Mouse (Mus musculus) monocyte, adult 2 months (primary cell): ENCODE measurements around the gene AF067061.
"Not testable (repeated sequence)": the region's sequence is repeated elsewhere in the genome, so short reads cannot be mapped to it uniquely, and the experiment has no call there.

Experiments
- DNase-seq, 2 experiments: peaks; one replicate each; pipeline ENCODE4 v3.0.0; 2022; ENCODE audit warnings: low spot score in 2 of 2, low read depth in 1 of 2

Gene AF067061

DNA sequence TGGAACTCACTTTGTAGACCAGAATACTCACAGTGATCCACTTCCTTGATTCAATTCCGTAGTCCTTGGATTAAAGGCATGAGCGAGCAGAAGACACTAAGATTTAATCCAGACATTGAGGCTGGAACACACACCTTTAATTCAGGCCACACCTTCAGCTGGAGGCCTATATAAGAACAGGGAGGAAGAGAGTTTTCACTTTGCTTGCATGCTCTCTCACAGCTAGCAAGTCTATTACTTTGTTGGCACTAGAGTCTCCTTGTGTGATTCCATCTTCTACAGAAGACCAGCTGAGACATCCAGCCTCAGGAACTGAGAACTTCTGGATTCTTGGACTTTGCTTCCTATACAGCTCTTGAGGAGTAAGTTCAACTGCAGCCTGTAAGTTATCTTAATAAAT is at the start of gene AF067061:
Gene AF067061, plus strand, starts transcription at position 245 of the 400 bp plus-strand sequence.
- not testable (repeated sequence) for DNase-seq

DNA sequence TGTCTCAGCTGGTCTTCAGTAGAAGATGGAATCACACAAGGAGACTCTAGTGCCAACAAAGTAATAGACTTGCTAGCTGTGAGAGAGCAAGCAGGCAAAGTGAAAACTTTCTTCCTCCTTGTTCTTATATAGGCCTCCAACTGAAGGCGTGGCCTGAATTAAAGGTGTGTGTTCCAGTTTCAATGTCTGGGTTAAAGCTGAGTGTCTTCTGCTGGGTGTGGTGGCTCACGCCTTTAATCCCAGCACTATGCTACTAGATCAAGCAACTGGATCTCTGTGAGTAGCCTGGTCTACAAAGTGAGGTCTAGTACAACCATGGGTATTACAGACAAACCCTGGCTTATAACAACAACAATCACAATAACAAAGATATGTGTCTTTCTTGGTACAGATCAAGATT is 47.1 kb upstream of the AF067061 start, which contains the start of gene Gm21762:
Gene Gm21762, minus strand, starts transcription at position 101 of the 400 bp plus-strand sequence.
- DNase-seq: not testable (repeated sequence)

DNA sequence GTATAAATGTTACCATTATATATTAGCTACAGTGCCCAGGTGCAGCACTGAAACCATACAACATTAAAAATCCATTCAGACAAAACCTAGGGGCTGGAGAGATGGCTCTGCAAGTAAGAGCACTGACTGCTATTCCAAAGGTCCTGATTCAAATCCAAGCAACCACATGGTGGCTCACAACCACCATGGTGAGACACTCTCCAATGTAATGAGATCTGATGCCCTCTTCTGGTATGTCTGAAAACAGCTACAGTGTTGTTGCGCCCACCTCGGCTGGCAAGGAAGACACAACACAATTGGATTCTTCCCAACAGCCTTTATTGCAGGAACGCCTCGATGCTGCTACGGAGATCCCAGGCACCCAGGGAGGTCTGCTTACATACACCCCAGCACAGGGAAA is 42.0 kb upstream of the AF067061 start:
- not testable (repeated sequence) for DNase-seq

DNA sequence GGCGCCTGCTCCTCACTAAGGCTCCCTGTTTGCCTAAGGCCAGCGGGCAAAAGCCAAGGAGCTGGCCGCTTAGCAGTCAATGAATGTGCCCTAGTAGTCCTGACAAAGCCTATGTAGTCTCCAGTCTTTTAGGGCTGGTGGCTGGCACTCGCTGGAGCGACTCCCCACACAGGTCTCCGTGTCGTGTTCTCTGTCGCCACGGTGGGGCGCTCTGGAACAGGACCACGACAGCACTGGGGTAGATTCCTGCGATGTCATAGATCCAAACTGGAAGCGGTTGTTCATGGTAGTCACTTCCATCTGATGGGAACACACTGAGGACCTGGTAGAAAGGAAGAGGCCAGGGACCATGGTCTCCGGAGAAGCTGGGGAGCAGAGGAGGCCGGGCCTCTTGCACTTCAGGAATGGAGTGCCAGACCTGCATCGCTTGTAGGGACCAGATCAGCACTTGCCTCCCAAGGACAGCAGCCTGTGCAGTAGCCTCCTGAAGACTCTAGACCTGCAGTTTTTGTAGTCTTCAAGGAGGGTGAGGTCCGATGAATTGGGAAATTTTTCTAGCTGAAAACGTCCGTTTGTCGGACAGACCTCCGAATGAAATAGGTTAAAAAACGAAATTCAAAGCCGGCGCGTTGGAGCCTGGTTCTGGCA is 39.8 kb upstream of the AF067061 start:
- DNase-seq: not testable (repeated sequence)

DNA sequence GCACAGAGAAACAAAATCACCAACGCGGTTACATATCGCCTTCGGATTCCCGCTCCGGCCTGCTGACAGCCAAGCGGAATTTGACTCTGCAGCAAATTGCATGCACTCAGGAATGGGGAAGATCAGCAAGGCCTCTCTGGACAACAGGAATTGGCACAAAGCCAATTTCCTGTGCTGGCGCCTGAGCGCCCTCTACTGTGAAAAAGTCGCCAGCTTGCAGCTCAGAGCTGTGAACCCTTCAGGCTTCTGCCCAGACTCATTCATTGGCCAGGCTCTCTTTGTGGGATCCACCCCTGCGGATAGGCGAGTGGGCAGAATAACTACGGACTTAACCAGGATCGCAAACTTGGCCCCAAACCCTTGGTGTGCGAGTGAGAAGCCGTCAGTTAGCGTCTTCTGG is 31.1 kb upstream of the AF067061 start:
- not testable (repeated sequence) for DNase-seq

DNA sequence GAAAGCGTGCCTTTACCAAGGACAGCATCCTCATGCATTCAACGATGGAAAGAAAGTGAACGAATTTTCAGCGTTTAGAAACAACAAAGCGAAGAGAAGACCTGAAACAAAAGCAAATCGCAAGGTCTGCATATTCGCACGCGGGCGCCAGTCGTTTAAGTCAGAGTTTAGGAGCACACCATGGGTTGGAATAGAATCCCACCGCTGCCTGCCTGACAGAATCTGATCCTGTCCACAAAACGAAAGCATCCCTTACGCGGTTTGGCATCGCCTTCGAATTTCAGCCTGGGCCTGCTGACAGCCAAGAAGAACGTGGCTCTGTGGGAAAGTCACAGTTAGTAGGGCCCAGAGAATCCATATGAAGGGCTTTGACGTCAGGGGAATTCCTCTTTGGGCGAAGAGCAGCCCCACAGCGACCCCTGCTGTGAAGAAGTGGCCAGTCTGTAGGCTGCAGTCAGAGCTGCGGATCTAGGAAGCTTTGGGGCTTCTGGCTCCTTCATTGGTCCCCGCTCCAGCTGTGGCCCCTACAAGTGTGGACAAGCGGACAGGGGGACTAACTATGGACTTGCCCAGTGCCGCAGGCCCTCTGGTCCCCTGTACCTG is 30.4 kb upstream of the AF067061 start:
- not testable (repeated sequence) for DNase-seq

DNA sequence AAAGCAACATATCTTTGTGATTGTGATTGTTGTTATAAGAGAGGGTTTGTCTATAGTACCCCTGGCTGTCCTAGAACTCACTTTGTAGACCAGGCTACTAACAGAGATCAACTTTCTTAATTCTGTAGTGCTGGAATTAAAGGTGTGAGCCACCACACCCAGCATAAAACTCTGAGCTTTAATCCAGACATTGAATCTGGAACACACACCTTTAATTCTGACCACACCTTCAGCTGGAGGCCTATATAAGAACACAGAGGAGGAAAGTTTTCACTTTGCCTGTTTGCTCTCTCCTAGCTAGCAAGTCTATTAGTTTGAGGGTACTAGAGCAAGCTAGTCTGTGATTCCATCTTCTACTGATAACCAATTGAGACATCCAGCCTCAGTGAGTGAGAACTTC is 24.1 kb upstream of the AF067061 start, which contains the start of gene Gm21731:
Gene Gm21731, plus strand, starts transcription at position 301 of the 400 bp plus-strand sequence.
- DNase-seq: not testable (repeated sequence)

DNA sequence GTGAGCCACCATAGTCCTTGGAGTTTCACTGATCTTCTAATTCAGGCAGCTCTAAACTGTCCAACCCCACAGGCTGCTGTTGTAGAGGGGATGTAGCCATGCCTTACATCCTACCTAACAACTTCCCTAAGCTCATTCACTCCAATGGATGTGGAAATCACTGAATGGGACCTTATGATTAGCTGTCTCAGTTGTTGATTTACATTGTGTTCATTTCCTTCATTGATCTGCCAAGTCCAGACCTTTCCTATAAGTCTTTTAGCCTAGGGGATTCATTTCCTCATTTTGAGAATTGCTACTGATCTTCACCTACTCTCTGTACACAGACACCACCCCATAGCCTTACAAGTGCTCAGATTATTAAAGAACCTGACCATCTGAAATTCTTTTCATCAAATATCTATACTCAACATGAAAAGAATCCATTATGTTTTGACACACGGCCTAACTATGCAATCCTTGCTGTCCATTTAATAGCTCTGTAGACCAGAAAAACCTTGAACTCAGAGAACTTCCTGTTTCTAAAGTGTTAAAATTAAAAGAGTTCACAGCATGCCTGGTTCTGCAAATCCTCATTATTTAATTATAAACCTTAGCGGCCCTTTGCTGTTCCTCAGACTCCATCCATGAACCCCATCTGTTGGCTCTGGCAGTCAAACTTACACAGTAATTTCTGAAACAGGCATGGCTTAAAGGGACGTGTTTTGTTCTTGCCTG is 11.5 kb upstream of the AF067061 start:
- DNase-seq: not testable (repeated sequence)

DNA sequence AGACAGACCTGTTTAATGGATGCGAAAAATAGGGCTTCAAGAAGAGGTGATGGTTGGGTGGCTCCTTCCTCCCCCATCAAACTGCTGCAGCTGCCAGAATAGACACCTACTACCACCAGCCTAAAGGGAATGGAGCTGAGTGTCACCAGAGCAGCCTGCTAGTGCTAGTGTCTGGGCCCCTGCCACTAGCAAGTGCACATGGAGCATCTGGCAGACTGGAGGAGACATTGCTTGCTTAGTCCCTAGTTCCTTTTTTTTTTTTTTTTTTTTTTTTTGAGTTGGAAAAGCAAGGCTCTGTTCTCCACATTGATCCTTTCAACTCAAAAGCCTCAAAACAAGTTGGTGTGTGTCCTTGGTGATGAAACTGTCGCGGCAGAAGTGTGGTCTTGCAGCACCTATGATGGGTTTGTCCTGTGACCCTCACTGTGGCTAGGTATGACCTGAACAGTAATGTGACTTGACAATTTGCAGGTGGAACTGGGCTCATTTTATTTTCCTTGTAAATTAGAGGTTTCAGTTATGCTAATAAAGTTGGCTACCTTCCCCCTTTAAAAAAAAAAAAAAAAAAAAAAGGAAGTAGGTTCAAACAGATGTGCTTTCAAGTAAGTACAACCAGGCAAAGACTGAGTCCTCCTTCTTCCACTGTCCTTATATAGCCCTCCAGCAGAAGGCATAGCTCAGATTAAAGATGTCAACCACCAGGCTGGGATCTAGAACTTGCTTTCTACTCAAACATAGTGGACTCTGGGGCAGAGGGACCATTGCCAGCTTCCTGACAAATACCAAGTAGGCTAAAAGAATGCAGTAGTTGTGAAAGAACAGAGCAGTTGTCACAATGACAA is 3.9 kb upstream of the AF067061 start:
- not testable (repeated sequence) for DNase-seq

DNA sequence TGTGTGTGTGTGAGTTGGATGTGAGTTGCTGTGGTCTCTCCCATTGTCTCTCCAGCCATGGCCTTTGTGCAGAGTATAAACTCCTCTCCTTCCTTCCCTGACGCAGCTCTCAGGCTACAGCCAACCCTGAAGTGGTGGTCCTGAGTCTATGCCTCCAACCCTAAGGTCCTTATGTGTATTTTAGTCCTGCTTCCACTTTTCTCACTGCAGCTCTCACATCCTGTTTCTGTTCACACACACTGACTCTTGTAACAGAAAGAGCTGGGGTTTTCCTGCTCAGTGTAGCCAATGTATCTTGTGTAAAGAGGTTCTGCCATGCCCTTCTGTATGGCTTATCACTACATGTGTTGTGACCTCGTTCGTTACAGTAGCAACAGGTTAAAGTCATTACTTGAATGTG is 3.2 kb upstream of the AF067061 start:
- DNase-seq: peak; percentile 4 to 8

DNA sequence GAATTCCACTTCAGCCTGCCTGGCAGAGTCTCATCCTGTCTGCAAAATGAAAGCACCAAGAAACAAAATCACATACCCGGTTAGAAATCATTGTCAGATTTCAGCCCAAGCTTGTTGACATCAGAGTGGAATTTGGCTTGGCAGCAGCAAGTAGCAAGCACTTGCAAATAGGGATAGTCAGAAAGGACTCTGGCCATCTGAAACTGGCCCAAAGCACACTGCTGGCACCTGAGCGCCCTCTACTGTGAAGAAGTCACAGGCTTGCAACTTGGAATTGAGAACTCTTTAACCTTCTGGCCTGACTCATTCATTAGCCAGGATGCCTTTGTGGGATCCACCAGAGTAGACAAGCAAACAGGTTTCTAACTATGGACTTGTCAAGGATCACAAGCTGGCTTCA is 14.9 kb downstream of the AF067061 start:
- DNase-seq: not testable (repeated sequence)

DNA sequence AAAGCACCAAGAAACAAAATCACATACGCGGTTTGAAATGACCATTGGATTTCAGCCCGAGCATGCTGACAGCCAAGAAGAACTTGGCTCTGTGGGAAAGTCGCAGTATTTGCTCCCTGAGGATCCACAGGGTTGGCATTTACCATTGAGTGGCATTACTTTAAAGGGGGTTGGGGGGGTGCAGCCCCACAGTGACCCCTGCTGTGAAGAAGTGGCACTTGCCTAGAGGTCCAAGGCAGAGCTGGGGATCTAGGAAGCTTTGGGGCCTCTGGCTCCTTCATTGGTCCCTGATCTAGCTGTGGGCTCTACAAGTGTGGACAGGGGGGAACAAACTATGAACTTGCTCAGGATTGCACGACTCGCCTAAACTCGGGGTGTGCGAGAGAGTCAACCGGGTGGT is 15.9 kb downstream of the AF067061 start:
- no peak for DNase-seq

DNA sequence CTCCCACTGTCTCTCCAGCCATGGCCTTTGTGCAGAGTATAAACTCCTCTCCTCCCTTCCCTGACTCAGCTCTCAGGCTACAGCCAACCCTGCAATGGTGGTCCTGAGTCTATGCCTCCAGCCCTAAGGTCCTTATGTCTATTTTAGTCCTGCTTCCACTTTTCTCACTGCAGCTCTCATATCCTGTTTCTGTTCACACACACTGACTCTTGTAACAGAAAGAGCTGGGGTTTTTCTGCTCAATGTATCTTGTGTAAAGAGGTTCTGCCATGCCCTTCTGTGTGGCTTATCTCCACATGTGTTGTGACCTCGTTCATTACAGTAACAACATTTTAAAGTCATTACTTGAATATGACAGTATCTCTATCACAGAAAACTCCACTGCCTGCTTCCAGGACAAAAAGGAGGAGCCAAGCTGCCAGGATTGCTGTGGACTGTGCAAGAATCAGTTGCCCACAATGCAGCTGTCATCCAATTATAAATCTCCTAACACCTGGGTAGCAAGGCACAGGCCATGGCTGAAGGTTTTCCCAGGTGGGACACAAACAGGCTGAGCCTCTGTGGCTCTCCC is 36.5 kb downstream of the AF067061 start:
- no peak for DNase-seq

DNA sequence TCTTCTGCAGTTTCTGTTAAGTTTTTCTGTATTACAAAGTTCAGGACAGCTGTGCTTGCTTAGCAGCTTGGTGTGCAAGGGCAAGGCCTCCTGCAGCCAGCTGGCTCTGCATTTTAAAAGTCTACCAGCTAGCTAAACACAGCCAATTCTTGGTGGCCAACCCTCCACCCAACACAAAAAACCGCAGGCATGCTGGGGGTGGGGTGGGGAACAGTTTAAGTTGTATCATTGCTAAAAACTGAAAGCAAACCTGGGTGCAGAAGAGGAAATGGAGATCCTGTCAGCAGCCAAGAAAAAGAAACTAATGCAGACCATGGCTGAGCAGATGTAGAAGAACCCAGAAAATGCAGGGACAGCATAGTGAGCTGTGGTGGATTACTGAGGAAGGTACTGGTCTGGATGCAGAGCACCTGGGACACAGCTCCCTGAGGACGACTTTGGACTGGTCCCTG is 37.1 kb downstream of the AF067061 start, which contains the start of gene BC147527:
Gene BC147527, plus strand, starts transcription at position 402 of the 452 bp plus-strand sequence.
- DNase-seq: no peak

DNA sequence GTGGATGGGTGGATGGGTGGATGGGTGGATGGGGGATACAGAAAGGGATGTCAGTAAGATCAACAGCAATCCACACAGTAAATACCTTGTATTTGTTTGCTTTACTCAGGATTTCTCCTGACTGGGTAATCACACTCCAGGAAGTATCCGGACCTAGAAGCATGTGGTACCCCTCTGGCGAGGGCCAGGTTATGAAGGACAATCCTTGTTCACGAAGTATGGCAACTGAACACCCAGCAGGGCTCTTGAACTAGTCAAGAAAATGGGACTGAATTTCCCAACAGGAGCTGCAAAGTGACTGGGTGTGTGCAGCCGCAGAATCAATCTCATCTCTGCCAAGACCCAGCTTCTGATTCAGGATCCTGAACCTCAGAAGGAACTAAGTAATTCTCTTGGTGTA is 37.9 kb downstream of the AF067061 start:
- DNase-seq: no peak

DNA sequence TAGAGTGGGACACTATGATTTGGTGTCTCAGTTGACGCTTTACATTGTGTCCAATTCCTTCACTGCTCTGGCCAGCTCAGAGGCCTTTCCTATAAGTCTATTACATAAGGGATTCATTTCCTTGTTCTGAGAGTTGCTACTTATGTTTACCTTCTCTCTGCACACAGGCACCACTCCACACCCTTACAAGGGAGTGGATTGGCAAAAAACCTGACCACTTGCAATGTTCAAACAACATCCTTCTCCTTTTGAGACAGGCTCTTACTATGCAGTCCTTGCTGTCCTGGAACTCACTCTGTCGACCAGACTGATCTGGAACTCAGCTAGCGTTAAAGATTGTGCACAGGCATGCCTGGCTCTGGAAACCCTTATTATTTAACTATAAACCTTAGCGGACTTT is 47.8 kb downstream of the AF067061 start:
- no peak for DNase-seq

DNA sequence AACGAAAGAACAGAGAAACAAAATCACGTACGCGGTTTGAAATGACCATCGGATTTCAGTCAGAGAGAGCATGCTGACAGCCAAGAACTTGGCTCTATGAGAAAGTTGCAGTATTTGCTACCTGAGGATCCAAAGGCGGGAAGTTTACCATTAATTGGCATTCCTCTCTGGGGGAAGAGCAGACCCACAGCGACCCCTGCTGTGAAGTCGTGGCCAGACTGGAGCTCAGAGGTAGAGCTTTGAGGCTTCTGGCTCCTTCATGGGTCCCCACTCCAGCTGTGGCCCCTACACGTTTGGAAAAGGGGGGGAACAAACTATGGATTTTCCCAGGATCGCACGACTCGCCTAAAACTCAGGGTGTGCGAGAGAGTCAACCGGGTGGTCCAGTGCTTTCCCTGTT is 50.7 kb downstream of the AF067061 start:
- DNase-seq: no peak
